Mouse (Mus musculus) MEL (cell line): ENCODE results near the gene Cnst. TPM values are rescaled to one million over a fixed set of nuclear protein-coding genes. Genes with fewer than 3 reads are reported as not detected.

Experiments used
- DNase-seq: peaks from one replicate; pipeline ENCODE4 v3.0.0; 2011; ENCODE audit warnings: low read depth, low spot score
- H3K27ac ChIP-seq: 2 replicates; pipeline ENCODE4 v1.5.1; 2012; ENCODE audit warnings: low read depth, mild to moderate bottlenecking, control low read depth, low read length, moderate library complexity; ENCODE audit not compliant: control insufficient read depth
- H3K27me3 ChIP-seq, 2 experiments: fragments of 150-350 bp in 1 of 2; sonication (generic) in 1 of 2; 2 replicates each; pipeline ENCODE4 v1.6.1; 2012; ENCODE audit warnings: low read length in 2 of 2, mild to moderate bottlenecking in 2 of 2, improper control_type of control experiment in 1 of 2, moderate library complexity in 1 of 2; ENCODE audit not compliant: insufficient read depth in 2 of 2, control insufficient read depth in 1 of 2
- H3K36me3 ChIP-seq, 2 experiments: 2 replicates each; pipeline ENCODE4 v1.6.1; 2012 to 2014; ENCODE audit warnings: low read length in 2 of 2, improper control_type of control experiment in 1 of 2, inconsistent platforms in 1 of 2, mild to moderate bottlenecking in 1 of 2; ENCODE audit not compliant: insufficient read depth in 2 of 2, control insufficient read depth in 1 of 2
- H3K4me1 ChIP-seq, 2 experiments: fragments of 150-350 bp in 1 of 2; sonication (generic) in 1 of 2; 2 replicates each; pipeline ENCODE4 v1.6.1; 2012; ENCODE audit warnings: low read length in 2 of 2, improper control_type of control experiment in 1 of 2, mild to moderate bottlenecking in 1 of 2; ENCODE audit not compliant: insufficient read depth in 2 of 2, control insufficient read depth in 1 of 2
- H3K4me3 ChIP-seq, 2 experiments: fragments of 150-350 bp in 1 of 2; sonication (generic) in 1 of 2; 2 replicates each; pipeline ENCODE4 v1.5.1; 2012; ENCODE audit warnings: low read depth in 2 of 2, low read length in 2 of 2, mild to moderate bottlenecking in 2 of 2, moderate library complexity in 2 of 2, control low read depth in 1 of 2, improper control_type of control experiment in 1 of 2; ENCODE audit not compliant: control insufficient read depth in 1 of 2, insufficient read depth in 1 of 2
- H3K79me2 ChIP-seq: 2 replicates; pipeline ENCODE4 v1.6.1; 2012; ENCODE audit warnings: mild to moderate bottlenecking, low read length, moderate library complexity; ENCODE audit not compliant: control insufficient read depth, poor library complexity, insufficient read depth
- H3K9ac ChIP-seq: 2 replicates; pipeline ENCODE4 v1.6.1; 2012; ENCODE audit warnings: low read depth, mild to moderate bottlenecking, control low read depth, low read length, moderate library complexity; ENCODE audit not compliant: control insufficient read depth, poor library complexity, severe bottlenecking
- H3K9me3 ChIP-seq: fragments of 150-350 bp; sonication (generic); replicated peaks from 2 replicates; pipeline ENCODE4 v1.6.1; 2012; ENCODE audit warnings: mild to moderate bottlenecking, low read length, improper control_type of control experiment, moderate library complexity; ENCODE audit not compliant: insufficient read depth
- BHLHE40 ChIP-seq: IDR thresholded peaks from 2 replicates; pipeline ENCODE4 v1.6.1; 2012; ENCODE audit warnings: low read depth, mild to moderate bottlenecking, inconsistent platforms, low read length, improper control_type of control experiment, borderline replicate concordance
- CHD1 ChIP-seq: IDR thresholded peaks from 2 replicates; pipeline ENCODE4 v1.6.1; 2012; ENCODE audit warnings: low read depth, mild to moderate bottlenecking, inconsistent platforms, low read length, improper control_type of control experiment
- CTCF ChIP-seq, 3 experiments: IDR thresholded peaks in 2 of 3; conservative IDR thresholded peaks in 1 of 3; 2 replicates each; pipeline ENCODE4 v1.5.1; 2011 to 2012; ENCODE audit warnings: low read length in 3 of 3, low read depth in 2 of 3, mild to moderate bottlenecking in 2 of 3, improper control_type of control experiment in 1 of 3, inconsistent platforms in 1 of 3, mixed read lengths in 1 of 3, moderate library complexity in 1 of 3; ENCODE audit not compliant: control insufficient read depth in 1 of 3, insufficient read depth in 1 of 3, poor library complexity in 1 of 3, severe bottlenecking in 1 of 3
- E2F4 ChIP-seq: IDR thresholded peaks from 2 replicates; pipeline ENCODE4 v1.6.1; 2011; ENCODE audit warnings: low read depth, low read length, improper control_type of control experiment, borderline replicate concordance
- ETS1 ChIP-seq: IDR thresholded peaks from 2 replicates; pipeline ENCODE4 v1.6.1; 2012; ENCODE audit warnings: low read depth, mild to moderate bottlenecking, inconsistent platforms, low read length, improper control_type of control experiment, moderate library complexity
- GABPA ChIP-seq: IDR thresholded peaks from 2 replicates; pipeline ENCODE4 v1.6.1; 2012; ENCODE audit warnings: low read depth, mild to moderate bottlenecking, inconsistent platforms, low read length, improper control_type of control experiment, moderate library complexity
- GATA1 ChIP-seq: IDR thresholded peaks from 2 replicates; pipeline ENCODE4 v1.6.1; 2011; ENCODE audit warnings: low read depth, low read length, improper control_type of control experiment
- HCFC1 ChIP-seq: IDR thresholded peaks from 2 replicates; pipeline ENCODE4 v1.6.1; 2012; ENCODE audit warnings: low read depth, mild to moderate bottlenecking, inconsistent platforms, low read length, improper control_type of control experiment, moderate library complexity
- JUND ChIP-seq: IDR thresholded peaks from 2 replicates; pipeline ENCODE4 v1.6.1; 2011; ENCODE audit warnings: low read depth, mild to moderate bottlenecking, improper control_type of control experiment, low read length
- MAFK ChIP-seq: IDR thresholded peaks from 2 replicates; pipeline ENCODE4 v1.6.1; 2011; ENCODE audit warnings: low read depth, mild to moderate bottlenecking, low read length, improper control_type of control experiment, borderline replicate concordance
- MAX ChIP-seq: IDR thresholded peaks from 2 replicates; pipeline ENCODE4 v1.6.1; 2011; ENCODE audit warnings: low read length, improper control_type of control experiment
- MEF2A ChIP-seq: IDR thresholded peaks from 2 replicates; pipeline ENCODE4 v1.6.1; 2014; ENCODE audit warnings: low read depth, mild to moderate bottlenecking, inconsistent platforms, low read length, improper control_type of control experiment; ENCODE audit not compliant: poor library complexity, insufficient replicate concordance, severe bottlenecking; ENCODE audit errors: extremely low read depth
- MXI1 ChIP-seq: IDR thresholded peaks from 2 replicates; pipeline ENCODE4 v1.6.1; 2011; ENCODE audit warnings: mild to moderate bottlenecking, low read depth, low read length, improper control_type of control experiment
- MYC ChIP-seq: IDR thresholded peaks from 2 replicates; pipeline ENCODE4 v1.6.1; 2011; ENCODE audit warnings: low read depth, mild to moderate bottlenecking, low read length, improper control_type of control experiment, moderate library complexity
- NELFE ChIP-seq: IDR thresholded peaks from 2 replicates; pipeline ENCODE4 v1.6.1; 2011; ENCODE audit warnings: low read depth, low read length, improper control_type of control experiment
- NRF1 ChIP-seq: IDR thresholded peaks from 2 replicates; pipeline ENCODE4 v1.6.1; 2014; ENCODE audit warnings: low read depth, mild to moderate bottlenecking, inconsistent platforms, low read length, improper control_type of control experiment, moderate library complexity; ENCODE audit not compliant: poor library complexity, insufficient read depth, severe bottlenecking
- RAD21 ChIP-seq: IDR thresholded peaks from 2 replicates; pipeline ENCODE4 v1.6.1; 2011; ENCODE audit warnings: mild to moderate bottlenecking, low read depth, low read length, improper control_type of control experiment
- SMC3 ChIP-seq: IDR thresholded peaks from 2 replicates; pipeline ENCODE4 v1.6.1; 2011; ENCODE audit warnings: low read depth, low read length, improper control_type of control experiment
- TBP ChIP-seq: IDR thresholded peaks from 2 replicates; pipeline ENCODE4 v1.8.0; 2011; ENCODE audit warnings: low read depth, low read length, improper control_type of control experiment
- TCF12 ChIP-seq: IDR thresholded peaks from 2 replicates; pipeline ENCODE4 v1.6.1; 2014; ENCODE audit warnings: low read depth, mild to moderate bottlenecking, inconsistent platforms, low read length, improper control_type of control experiment, moderate library complexity
- USF2 ChIP-seq, 2 experiments: IDR thresholded peaks; 2 replicates each; pipeline ENCODE4 v1.6.1; 2011 to 2012; ENCODE audit warnings: improper control_type of control experiment in 2 of 2, low read length in 2 of 2, borderline replicate concordance in 1 of 2, inconsistent platforms in 1 of 2, low read depth in 1 of 2, mild to moderate bottlenecking in 1 of 2; ENCODE audit not compliant: insufficient read depth in 1 of 2
- ZC3H11A ChIP-seq: IDR thresholded peaks from 2 replicates; pipeline ENCODE4 v1.6.1; 2012; ENCODE audit warnings: low read depth, mild to moderate bottlenecking, inconsistent platforms, low read length, improper control_type of control experiment
- polyA plus RNA-seq, 2 experiments: library from polyadenylated mRNA; stranded (reverse) in 1 of 2; unstranded in 1 of 2; fragments of >175 nt in 1 of 2; fragments of >200 nt in 1 of 2; gene quantifications; 2 replicates each; pipeline versions ENCODE4 v1.2.1 to v1.2.4; 2012; ENCODE audit warnings: low replicate concordance in 2 of 2, low read depth in 1 of 2; ENCODE audit not compliant: insufficient read length in 2 of 2, insufficient read depth in 1 of 2, missing spikeins in 1 of 2
- total RNA-seq: library from RNA; depleted of rRNA; stranded (reverse); fragments of 300-350 nt; gene quantifications from 2 replicates; pipeline ENCODE4 v1.2.3, GENCODE M21; 2012

Gene Cnst
- total and polyA plus RNA-seq, 3 experiments: 10.4 to 12.1 TPM; not detected in 1

DNA sequence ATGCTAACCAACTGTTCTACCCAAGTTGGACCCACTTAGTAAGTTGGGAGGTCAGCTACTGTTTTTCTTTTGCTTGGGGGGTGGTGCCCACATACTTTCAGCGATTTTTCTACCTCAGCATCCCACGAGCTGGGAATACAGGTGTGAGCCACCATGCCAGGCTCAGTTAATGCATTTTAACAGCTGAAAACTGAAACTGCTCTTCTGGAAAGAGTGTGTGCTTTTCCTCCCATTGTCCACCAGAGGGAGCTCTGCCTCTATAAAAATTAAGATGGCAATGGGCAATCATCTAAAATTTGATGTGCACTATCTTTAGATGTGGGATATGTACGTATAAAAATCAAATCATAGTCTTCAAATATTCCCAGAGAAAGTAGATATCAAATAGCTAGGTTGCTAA is 43.6 kb upstream of the Cnst start:
- Histone ChIP-seq H3K79me2 (no peaks in the 10 kb centered on the region), H3K9me3 (no peaks in the 10 kb centered on the region), H3K27ac (no peak overlapping the region), H3K4me3 (no peak overlapping the region), H3K4me1 (no peaks in the 10 kb centered on the region), H3K36me3 (no peaks in the 10 kb centered on the region), H3K9ac (no peak overlapping the region), H3K27me3 (no peaks in the 10 kb centered on the region)
- TF ChIP-seq CTCF (IDR thresholded peaks at IDR 0.05 in 2 of 3, conservative IDR thresholded peaks at IDR 0.05 in 1 of 3; ENCODE audit: control insufficient read depth in 1 of 3, insufficient read depth in 1 of 3, low read depth in 2 of 3, low read length in 3 of 3, poor library complexity in 1 of 3, severe bottlenecking in 1 of 3) (peak; percentile 39 to 90 (median 83)), MEF2A (no peak), JUND (no peak), MYC (no peak), GABPA (no peak), MAX (no peak), RAD21 (peak; percentile 69), SMC3 (peak; percentile 67), HCFC1 (no peak), USF2 (IDR thresholded peaks at IDR 0.05; ENCODE audit: borderline replicate concordance in 1 of 2, insufficient read depth in 1 of 2, low read depth in 1 of 2, low read length in 2 of 2) (no peak), MAFK (no peak), CHD1 (no peak), E2F4 (no peak), MXI1 (no peak), NELFE (no peak), TCF12 (no peak), TBP (no peak), NRF1 (no peak), BHLHE40 (no peak), GATA1 (no peak), ZC3H11A (peak; percentile 54), ETS1 (no peak)
- DNase-seq: peak; percentile 58
